Mouse (Mus musculus) CD4-positive, CD25-positive, alpha-beta regulatory T cell, adult 2 months (primary cell): ENCODE data around the gene Ndel1.

Experiments
- DNase-seq: peaks from one replicate; pipeline ENCODE4 v3.0.0-alpha.2; 2012; ENCODE audit warnings: low read depth, low spot score

The Ndel1 gene

DNA sequence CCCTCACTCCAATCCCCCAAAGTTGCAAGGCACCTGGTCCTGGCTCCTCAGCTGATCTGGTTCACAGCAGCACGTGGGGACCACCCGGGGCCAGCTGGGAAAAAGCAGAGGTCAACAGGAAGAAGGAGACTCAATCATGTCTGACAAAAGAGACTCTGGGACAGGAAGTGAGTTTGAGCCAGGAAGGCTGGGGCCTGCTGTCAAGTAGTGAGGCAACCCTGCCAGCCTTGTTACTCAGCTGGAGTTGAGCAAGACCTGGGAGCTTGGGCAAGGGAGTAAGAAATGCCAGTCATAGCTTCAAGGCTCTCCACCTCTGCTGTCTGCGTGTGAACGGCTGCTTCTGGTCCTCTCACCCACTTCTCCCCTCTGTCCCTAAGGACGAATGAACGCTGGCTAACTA lies at the start of gene Ndel1:
Gene Ndel1, minus strand, starts transcription at position 111 of the 400 bp plus-strand sequence.
- DNase-seq, result no peak

DNA sequence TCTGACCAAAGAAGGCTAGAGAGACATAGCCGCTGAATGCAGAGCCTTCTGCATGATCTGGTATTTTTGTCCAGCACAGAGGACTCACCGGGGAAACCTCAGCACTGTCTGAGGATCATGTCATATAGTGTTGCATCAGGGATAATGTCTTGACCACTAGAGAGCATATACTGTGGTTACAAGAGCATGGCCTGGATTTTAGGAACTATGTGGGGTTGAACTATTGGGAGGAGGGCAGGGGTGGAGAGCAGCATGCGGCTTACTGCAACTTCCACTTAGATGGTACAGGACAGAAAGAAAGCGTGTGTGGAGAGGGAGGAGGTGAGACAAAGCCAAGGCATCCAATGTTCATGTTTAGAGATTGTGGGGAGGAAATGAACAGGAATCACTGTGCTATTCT lies 42.9 kb upstream of the Ndel1 start:
- DNase-seq, result no peak

GRCm38 (mm10) chr11:68911531-68912177 lies 40.0 kb upstream of the Ndel1 start:
- no peak for DNase-seq

DNA sequence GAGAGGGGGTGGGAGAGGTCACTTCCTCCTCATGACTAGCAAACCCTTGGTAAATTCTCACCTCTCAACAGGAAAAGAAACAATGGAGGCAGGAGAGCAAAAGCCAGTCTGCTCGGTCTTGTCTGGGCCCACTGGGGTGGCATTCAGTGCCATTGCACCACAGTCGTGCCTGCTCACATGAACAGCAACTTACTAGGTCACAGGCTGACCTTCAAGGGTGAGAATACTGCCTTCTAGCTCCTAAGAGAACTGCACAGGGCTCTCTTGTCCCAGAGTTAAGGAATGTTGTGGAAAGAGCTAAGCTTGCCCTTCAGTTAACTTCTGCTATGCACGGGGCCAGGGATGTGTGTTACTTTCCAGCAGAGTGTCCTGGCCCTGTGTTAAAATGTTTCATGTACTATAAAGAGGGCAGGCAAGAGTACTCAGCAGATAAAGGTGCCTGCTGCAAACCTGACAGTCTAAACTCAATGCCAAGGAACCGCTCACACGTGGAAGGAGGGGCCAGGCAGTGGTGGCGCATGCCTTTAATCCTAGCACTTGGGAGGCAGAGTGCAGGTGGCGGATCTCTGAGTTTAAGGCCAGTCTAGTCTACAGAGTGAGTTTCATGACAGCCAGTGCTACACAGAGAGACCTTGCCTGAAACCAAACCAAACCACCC lies 37.3 kb upstream of the Ndel1 start:
- no peak for DNase-seq

- no peak for DNase-seq
Observed at GRCm38 (mm10) chr11:68907251-68907650, 35.6 kb upstream of the Ndel1 start.

DNA sequence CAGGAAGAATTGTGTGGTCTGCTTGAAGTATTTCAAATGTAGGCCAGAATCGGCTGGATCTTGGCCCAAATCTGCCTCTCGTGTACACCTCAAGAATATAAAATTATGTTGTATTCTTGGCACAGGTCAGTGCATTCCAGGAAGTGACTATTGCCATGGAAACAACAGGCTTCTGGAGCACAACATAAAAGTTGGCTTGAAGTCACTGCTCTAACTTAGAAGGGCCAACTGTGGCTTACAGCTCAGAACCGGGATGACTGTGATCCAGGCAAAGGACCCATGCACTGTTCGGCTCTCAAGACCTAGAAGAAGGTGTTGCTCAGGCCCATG lies 34.8 kb upstream of the Ndel1 start:
- no peak for DNase-seq

- DNase-seq, result no peak
Observed at GRCm38 (mm10) chr11:68905665-68906460, 34.2 kb upstream of the Ndel1 start.

GRCm38 (mm10) chr11:68905138-68905531 lies 33.5 kb upstream of the Ndel1 start:
- DNase-seq, result no peak

DNA sequence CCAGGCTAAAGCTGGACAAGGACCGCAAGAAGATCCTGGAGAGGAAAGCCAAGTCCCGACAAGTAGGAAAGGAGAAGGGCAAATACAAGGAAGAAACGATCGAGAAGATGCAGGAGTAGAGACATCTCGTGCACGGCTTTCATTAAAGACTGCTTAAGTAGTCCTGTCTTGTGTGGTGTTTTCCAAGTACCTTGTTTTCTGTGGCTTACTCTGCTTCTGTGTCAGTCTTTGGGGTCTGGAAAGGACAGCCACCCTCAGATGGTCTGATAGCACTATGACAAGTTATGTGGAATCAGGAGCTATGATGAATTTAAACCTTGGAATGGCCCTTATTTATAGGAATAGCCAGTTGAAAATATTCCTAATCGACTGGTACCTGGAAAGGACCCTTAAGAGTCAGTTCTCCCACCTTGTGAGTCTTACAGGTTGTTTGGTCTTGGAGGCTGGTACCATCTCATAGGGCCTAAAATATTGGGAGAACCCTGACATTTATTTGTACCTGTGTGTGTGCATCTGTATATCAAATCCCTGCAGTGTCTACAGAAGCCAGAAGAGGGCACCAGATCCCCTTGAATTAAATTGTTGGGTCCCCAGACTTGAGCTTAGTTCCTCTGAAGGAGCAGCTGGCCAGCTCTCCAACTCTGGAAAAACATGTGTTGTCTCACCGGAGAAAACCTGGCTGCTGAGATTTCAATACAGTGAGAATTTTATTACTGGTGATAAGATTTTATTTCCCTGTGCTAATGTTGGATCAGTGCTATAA lies 32.9 kb upstream of the Ndel1 start:
- peak; percentile 82 for DNase-seq

- no peak for DNase-seq
Observed at GRCm38 (mm10) chr11:68903775-68904174, 32.1 kb upstream of the Ndel1 start.

GRCm38 (mm10) chr11:68902823-68903222 lies 31.2 kb upstream of the Ndel1 start:
- no peak for DNase-seq

DNA sequence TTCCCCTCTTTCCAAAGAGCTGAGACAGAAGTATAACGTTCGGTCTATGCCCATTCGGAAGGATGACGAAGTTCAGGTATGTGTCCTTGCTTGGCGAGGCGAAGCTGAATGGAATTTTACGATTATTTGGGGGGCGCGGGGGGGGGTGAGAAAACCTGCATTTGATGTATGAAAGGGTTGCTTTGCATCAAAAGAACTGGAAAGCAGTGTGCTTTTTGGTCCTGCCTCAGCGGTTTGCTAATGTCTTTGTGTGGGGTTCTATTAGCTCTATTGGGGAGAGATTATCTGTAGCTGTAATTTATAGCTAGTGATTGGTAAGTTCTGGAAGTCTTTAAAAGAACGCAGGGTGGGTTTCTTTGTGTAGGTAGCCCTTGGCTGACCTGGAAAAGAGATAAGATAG lies 30.7 kb upstream of the Ndel1 start:
- no peak for DNase-seq

DNA sequence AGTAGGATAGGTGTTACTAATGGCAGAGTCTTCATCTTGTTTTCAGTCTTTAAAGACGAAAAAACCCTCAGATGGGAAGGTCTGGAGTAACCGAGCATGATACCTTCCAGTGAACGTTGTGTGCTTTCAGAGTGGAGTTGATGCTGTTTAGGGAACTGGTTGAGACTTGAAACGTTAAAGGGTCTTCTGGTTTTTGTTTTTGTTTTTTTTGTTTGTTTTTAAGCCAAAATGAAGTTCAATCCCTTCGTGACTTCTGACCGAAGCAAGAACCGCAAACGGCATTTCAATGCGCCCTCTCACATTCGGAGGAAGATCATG lies 30.3 kb upstream of the Ndel1 start:
- DNase-seq, result no peak

DNA sequence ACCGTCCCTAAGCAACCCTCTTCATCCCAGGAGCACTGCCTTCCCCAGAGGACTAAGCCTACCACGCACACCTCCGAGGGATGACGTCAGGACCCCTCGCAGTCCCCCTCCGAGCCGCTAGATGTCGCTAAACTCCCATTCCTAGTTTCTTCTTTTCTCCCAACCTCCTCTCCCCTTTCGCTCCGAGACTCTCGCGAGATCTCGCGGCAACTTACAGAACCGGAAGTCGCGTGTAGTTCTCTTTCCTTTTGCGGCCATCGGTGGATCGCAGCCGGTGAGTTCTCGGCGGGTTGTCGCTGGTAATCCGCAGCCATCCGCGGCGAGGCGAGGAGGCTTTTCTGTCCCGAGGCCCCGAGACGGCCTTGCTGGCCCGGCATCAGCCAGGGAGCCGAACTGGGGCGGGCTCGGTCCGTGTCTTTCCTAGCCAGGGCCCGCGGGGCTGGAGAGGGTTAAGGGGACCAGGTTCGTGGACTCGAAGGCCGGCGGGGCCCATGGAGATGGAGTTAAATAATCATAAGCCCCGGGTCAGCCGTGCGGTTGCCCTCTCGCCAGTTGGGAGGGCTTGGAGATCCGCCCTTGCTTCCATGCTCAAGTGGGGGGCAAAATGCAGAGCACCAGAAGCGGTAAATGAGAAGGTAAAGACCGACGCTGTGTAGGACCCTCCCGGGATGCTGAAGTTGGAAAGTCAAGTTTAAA lies 29.8 kb upstream of the Ndel1 start, which contains the start of gene Rpl26:
Gene Rpl26, plus strand, starts transcription at position 233 of the 696 bp plus-strand sequence.
- peak; percentile 99 for DNase-seq

GRCm38 (mm10) chr11:68900519-68901350 lies 29.1 kb upstream of the Ndel1 start:
- DNase-seq, result no peak

DNA sequence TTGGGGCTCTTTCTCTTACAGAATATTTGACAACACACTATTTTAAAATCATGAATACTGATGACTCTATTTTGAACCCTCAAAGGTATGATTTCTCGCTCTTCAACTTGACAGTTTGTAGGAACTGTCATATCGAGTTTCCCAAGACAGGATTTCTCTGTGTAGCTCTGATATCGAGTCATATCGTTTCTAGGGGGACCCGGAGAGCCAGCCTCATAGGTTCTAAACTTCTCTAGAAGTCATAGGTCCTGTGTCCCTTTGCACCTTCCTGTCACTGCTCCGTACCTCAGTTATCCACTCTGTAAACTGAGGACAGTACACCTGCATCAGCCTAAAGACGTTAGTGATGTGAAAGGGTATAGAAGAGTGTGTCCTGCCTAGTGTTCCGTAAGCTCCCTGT lies 28.2 kb upstream of the Ndel1 start:
- no peak for DNase-seq

- DNase-seq, result no peak
Observed at GRCm38 (mm10) chr11:68898790-68899189, 27.1 kb upstream of the Ndel1 start.

- DNase-seq, result no peak
Observed at GRCm38 (mm10) chr11:68897838-68898237, 26.2 kb upstream of the Ndel1 start.

- DNase-seq, result peak; percentile 80
Observed at GRCm38 (mm10) chr11:68897120-68897519, 25.5 kb upstream of the Ndel1 start.

DNA sequence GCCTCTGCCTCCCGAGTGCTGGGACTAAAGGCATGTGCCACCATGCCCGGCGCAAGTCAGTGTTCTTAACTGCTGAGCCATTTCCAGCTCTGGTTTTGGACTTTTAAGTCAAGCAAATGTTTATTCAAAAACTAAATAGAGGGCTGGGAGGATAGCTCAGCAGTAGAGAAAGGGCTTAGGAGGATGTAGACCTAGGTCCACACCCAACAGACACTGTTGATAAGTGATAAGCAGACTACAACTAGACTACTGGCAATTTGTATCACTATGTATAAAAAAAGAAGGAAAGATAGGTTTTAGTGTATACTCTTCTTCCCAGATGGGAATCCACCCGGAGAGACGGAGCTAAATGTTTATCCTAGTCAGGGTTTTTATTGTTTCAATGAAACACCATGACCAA lies 24.6 kb upstream of the Ndel1 start:
- DNase-seq, result no peak
